In genomic region chr17:34656666-34657065, GRCm38 (mm10) we compare ENCODE assay signal across 18 mouse cellular contexts. TPM values are rescaled to one million over a fixed set of nuclear protein-coding genes. Genes with fewer than 3 reads are reported as not detected.
DNase-seq lines count a peak whose midpoint lies in the region; ATAC-seq and TF ChIP-seq lines count a peak whose summit lies in the region.
"Had no signal": no experiment of that assay in that cellular context is flagged by ENCODE, and none has a peak within 500 bp of the region (broad histone marks: within the 10 kb centered on the region; RNA-seq: fewer than 3 reads in every experiment).

No protein-coding gene starts in this region.

- H3K9ac ChIP-seq in embryonic facial prominence, embryonic 13.5 days = 0 out of 2 replicates have a peak overlapping the region, but pooled peaks have one; percentile 27
- no peak overlapping the region for H3K9ac ChIP-seq in midbrain, postnatal 0 days (replicated peaks; ENCODE audit: low read length, poor library complexity, severe bottlenecking)
- no peak overlapping the region for H3K9ac ChIP-seq in stomach, embryonic 15.5 days
- H3K9ac ChIP-seq: neural tube, embryonic 15.5 days had no signal

- H3K36me3 ChIP-seq in embryonic facial prominence, embryonic 13.5 days = peaks cover 35% of the 10 kb centered on the region
- H3K36me3 ChIP-seq in embryonic facial prominence, embryonic 10.5 days (replicated peaks) = peaks cover 40% of the 10 kb centered on the region
- peaks cover 41% of the 10 kb centered on the region for H3K36me3 ChIP-seq in midbrain, embryonic 10.5 days
- H3K36me3 ChIP-seq in midbrain, postnatal 0 days (ENCODE audit: insufficient read depth, low read length) = peaks cover 29% of the 10 kb centered on the region
- peaks cover 10% of the 10 kb centered on the region for H3K36me3 ChIP-seq in stomach, embryonic 15.5 days

- no peak overlapping the region for H3K4me2 ChIP-seq in embryonic facial prominence, embryonic 13.5 days
- no peak overlapping the region for H3K4me2 ChIP-seq in midbrain, postnatal 0 days (ENCODE audit: low read depth, low read length, poor library complexity, severe bottlenecking)
- H3K4me2 ChIP-seq in stomach, embryonic 15.5 days = no peak overlapping the region
- H3K4me2 ChIP-seq: neural tube, embryonic 15.5 days had no signal

- WGBS in embryonic facial prominence, embryonic 13.5 days = 50% methylated on average over 8 of the region's 8 CpGs
- 58% methylated on average over 8 of the region's 8 CpGs for WGBS in embryonic facial prominence, embryonic 10.5 days
- WGBS in midbrain, embryonic 10.5 days = 39% methylated on average over 8 of the region's 8 CpGs
- WGBS in midbrain, postnatal 0 days = 36% methylated on average over 8 of the region's 8 CpGs
- 46% methylated on average over 8 of the region's 8 CpGs for WGBS in stomach, embryonic 15.5 days

- no peak for ATAC-seq in embryonic facial prominence, embryonic 13.5 days (ENCODE audit: insufficient number of reproducible peaks, insufficient read depth, low FRiP score, low TSS enrichment, low read depth)
- ATAC-seq in midbrain, postnatal 0 days (ENCODE audit: low FRiP score) = no peak
- ATAC-seq in stomach, embryonic 15.5 days (ENCODE audit: insufficient read depth, low FRiP score, low read depth) = no peak

- peaks cover 22% of the 10 kb centered on the region for H3K4me1 ChIP-seq in embryonic facial prominence, embryonic 13.5 days
- H3K4me1 ChIP-seq in embryonic facial prominence, embryonic 10.5 days = peaks cover 44% of the 10 kb centered on the region
- H3K4me1 ChIP-seq in midbrain, embryonic 10.5 days = peaks cover 41% of the 10 kb centered on the region
- H3K4me1 ChIP-seq in midbrain, postnatal 0 days (ENCODE audit: insufficient read depth, low read length) = no peaks in the 10 kb centered on the region
- peaks cover 42% of the 10 kb centered on the region for H3K4me1 ChIP-seq in stomach, embryonic 15.5 days

- H3K9me3 ChIP-seq in embryonic facial prominence, embryonic 13.5 days = no peaks in the 10 kb centered on the region
- no peaks in the 10 kb centered on the region for H3K9me3 ChIP-seq in embryonic facial prominence, embryonic 10.5 days
- H3K9me3 ChIP-seq in midbrain, embryonic 10.5 days (replicated peaks) = no peaks in the 10 kb centered on the region
- H3K9me3 ChIP-seq in midbrain, postnatal 0 days (ENCODE audit: low read length) = no peaks in the 10 kb centered on the region
- H3K9me3 ChIP-seq in stomach, embryonic 15.5 days = no peaks in the 10 kb centered on the region
- H3K9me3 ChIP-seq: G1E; neural tube, embryonic 15.5 days had no signal

- no peak for TF ChIP-seq CTCF in midbrain, postnatal 0 days (IDR thresholded peaks at IDR 0.05)

- H3K27me3 ChIP-seq in embryonic facial prominence, embryonic 13.5 days = peaks cover 31% of the 10 kb centered on the region
- H3K27me3 ChIP-seq in embryonic facial prominence, embryonic 10.5 days (replicated peaks; ENCODE audit: low read depth, poor library complexity, severe bottlenecking) = peaks cover 31% of the 10 kb centered on the region
- H3K27me3 ChIP-seq in midbrain, embryonic 10.5 days (ENCODE audit: low read depth, poor library complexity, severe bottlenecking) = peaks cover 32% of the 10 kb centered on the region
- H3K27me3 ChIP-seq in midbrain, postnatal 0 days (ENCODE audit: insufficient read depth, low read length) = peaks cover 9% of the 10 kb centered on the region; the same call in 1 of the 2 replicates
- peaks cover 8% of the 10 kb centered on the region; the same call in 1 of the 2 replicates for H3K27me3 ChIP-seq in stomach, embryonic 15.5 days (replicated peaks)

- no peak for DNase-seq in embryonic facial prominence, embryonic 10.5 days (ENCODE audit: low spot score)
- DNase-seq in midbrain, embryonic 10.5 days (ENCODE audit: low spot score) = no peak
- no peak for DNase-seq in midbrain, postnatal 0 days (ENCODE audit: low spot score)
- DNase-seq in heart, postnatal 14 days = peak; percentile 62 to 65
- no peak for DNase-seq in adrenal gland, postnatal 14 days
- DNase-seq in embryo, embryonic 10.5 days (ENCODE audit: low spot score) = no peak
- DNase-seq: kidney, adult 18-20 months; right cerebral cortex, postnatal 14 days; thymus, postnatal 25 days had no signal

- H3K4me3 ChIP-seq in embryonic facial prominence, embryonic 13.5 days = no peak overlapping the region
- no peak overlapping the region for H3K4me3 ChIP-seq in embryonic facial prominence, embryonic 10.5 days
- no peak overlapping the region for H3K4me3 ChIP-seq in midbrain, embryonic 10.5 days
- H3K4me3 ChIP-seq in midbrain, postnatal 0 days (ENCODE audit: low read depth, low read length) = no peak overlapping the region
- no peak overlapping the region for H3K4me3 ChIP-seq in stomach, embryonic 15.5 days (replicated peaks)
- H3K4me3 ChIP-seq: neural tube, embryonic 15.5 days had no signal

- intact Hi-C loops in heart, postnatal 14 days (cut with DNase I) = no loop called here

- no peak overlapping the region for H3K27ac ChIP-seq in embryonic facial prominence, embryonic 13.5 days
- no peak overlapping the region for H3K27ac ChIP-seq in embryonic facial prominence, embryonic 10.5 days (replicated peaks)
- peak overlapping the region; percentile 57 for H3K27ac ChIP-seq in midbrain, embryonic 10.5 days (replicated peaks)
- H3K27ac ChIP-seq in midbrain, postnatal 0 days (ENCODE audit: low read depth, low read length) = no peak overlapping the region
- H3K27ac ChIP-seq in stomach, embryonic 15.5 days = peak overlapping the region; percentile 83; the same call in 1 of the 2 replicates
- H3K27ac ChIP-seq: macrophage had no signal

RNA-seq across cellular contexts. Expression of gene Atf6b, which starts 9.7 kb away (rescaled TPM):
- polyA plus RNA-seq in embryonic facial prominence, embryonic 13.5 days (2015; fragmentation: Nextera tagmentation; extraction: Ambion mirVana) = 97.8 and 106 TPM in 2 replicates
- 103 and 104 TPM in 2 replicates for polyA plus RNA-seq in embryonic facial prominence, embryonic 10.5 days (2016; fragmentation: Nextera tagmentation; extraction: Ambion mirVana)
- polyA plus RNA-seq in midbrain, embryonic 10.5 days (2016; fragmentation: Nextera tagmentation; extraction: Ambion mirVana) = 111 and 123 TPM in 2 replicates
- total RNA-seq in midbrain, postnatal 0 days (2014; rRNA removed) = 47.9 and 57.4 TPM in 2 replicates
- polyA plus RNA-seq in midbrain, postnatal 0 days (2015; fragmentation: Nextera tagmentation; extraction: Ambion mirVana) = 83.0 and 86.0 TPM in 2 replicates
- total RNA-seq in heart, postnatal 14 days (2021) = 10 to 100 TPM; 18.0 to 19.0 TPM
- 72.0 and 76.7 TPM in 2 replicates for polyA plus RNA-seq in stomach, embryonic 15.5 days (2015; fragmentation: Nextera tagmentation; extraction: Ambion mirVana)
- total RNA-seq in adrenal gland, postnatal 14 days (2021) = 43.5 and 52.1 TPM in 2 replicates

RNA-seq across cellular contexts. Expression of gene Fkbpl, which starts 12.1 kb away (rescaled TPM):
- polyA plus RNA-seq in embryonic facial prominence, embryonic 13.5 days (2015; fragmentation: Nextera tagmentation; extraction: Ambion mirVana) = 15.0 and 18.0 TPM in 2 replicates
- 16.6 and 17.3 TPM in 2 replicates for polyA plus RNA-seq in embryonic facial prominence, embryonic 10.5 days (2016; fragmentation: Nextera tagmentation; extraction: Ambion mirVana)
- polyA plus RNA-seq in midbrain, embryonic 10.5 days (2016; fragmentation: Nextera tagmentation; extraction: Ambion mirVana) = 16.8 and 18.9 TPM in 2 replicates
- 6.2 and 7.2 TPM in 2 replicates for total RNA-seq in midbrain, postnatal 0 days (2014; rRNA removed)
- 10.7 and 12.9 TPM in 2 replicates for polyA plus RNA-seq in midbrain, postnatal 0 days (2015; fragmentation: Nextera tagmentation; extraction: Ambion mirVana)
- total RNA-seq in heart, postnatal 14 days (2021) = 1 to 10 TPM; 8.2 to 8.3 TPM
- polyA plus RNA-seq in stomach, embryonic 15.5 days (2015; fragmentation: Nextera tagmentation; extraction: Ambion mirVana) = 14.0 and 14.5 TPM in 2 replicates
- 11.5 and 12.5 TPM in 2 replicates for total RNA-seq in adrenal gland, postnatal 14 days (2021)

RNA-seq across cellular contexts. Expression of gene Tnxb, which starts 13.7 kb away (rescaled TPM):
- polyA plus RNA-seq in embryonic facial prominence, embryonic 13.5 days (2015; fragmentation: Nextera tagmentation; extraction: Ambion mirVana) = 0.03 and 0.04 TPM in 2 replicates
- polyA plus RNA-seq in embryonic facial prominence, embryonic 10.5 days (2016; fragmentation: Nextera tagmentation; extraction: Ambion mirVana) = 0.03 TPM in 1 of 2 replicates, not detected in the other
- polyA plus RNA-seq in midbrain, embryonic 10.5 days (2016; fragmentation: Nextera tagmentation; extraction: Ambion mirVana) = not detected in 2 replicates
- 3.5 and 4.2 TPM in 2 replicates for total RNA-seq in midbrain, postnatal 0 days (2014; rRNA removed)
- polyA plus RNA-seq in midbrain, postnatal 0 days (2015; fragmentation: Nextera tagmentation; extraction: Ambion mirVana) = 0.26 and 0.30 TPM in 2 replicates
- 10 to 100 TPM; 48.6 to 56.7 TPM for total RNA-seq in heart, postnatal 14 days (2021)
- polyA plus RNA-seq in stomach, embryonic 15.5 days (2015; fragmentation: Nextera tagmentation; extraction: Ambion mirVana) = 0.97 and 1.4 TPM in 2 replicates
- total RNA-seq in adrenal gland, postnatal 14 days (2021) = 39.8 and 41.0 TPM in 2 replicates
- total RNA-seq: monocyte, adult 5-6 weeks had no signal
- polyA plus RNA-seq: G1E, macrophage had no signal

RNA-seq across cellular contexts. Expression of gene Prrt1, which starts 27.3 kb away (rescaled TPM):
- 0.55 and 0.78 TPM in 2 replicates for polyA plus RNA-seq in embryonic facial prominence, embryonic 13.5 days (2015; fragmentation: Nextera tagmentation; extraction: Ambion mirVana)
- 0.12 and 0.18 TPM in 2 replicates for polyA plus RNA-seq in embryonic facial prominence, embryonic 10.5 days (2016; fragmentation: Nextera tagmentation; extraction: Ambion mirVana)
- polyA plus RNA-seq in midbrain, embryonic 10.5 days (2016; fragmentation: Nextera tagmentation; extraction: Ambion mirVana) = 0.54 and 1.2 TPM in 2 replicates
- 9.1 and 15.1 TPM in 2 replicates for total RNA-seq in midbrain, postnatal 0 days (2014; rRNA removed)
- polyA plus RNA-seq in midbrain, postnatal 0 days (2015; fragmentation: Nextera tagmentation; extraction: Ambion mirVana) = 13.3 and 14.0 TPM in 2 replicates
- total RNA-seq in heart, postnatal 14 days (2021) = 1 to 10 TPM; 1.9 to 3.1 TPM
- 0.35 and 0.63 TPM in 2 replicates for polyA plus RNA-seq in stomach, embryonic 15.5 days (2015; fragmentation: Nextera tagmentation; extraction: Ambion mirVana)
- 8.7 and 12.4 TPM in 2 replicates for total RNA-seq in adrenal gland, postnatal 14 days (2021)
- total RNA-seq: G1E; hematopoietic stem cell, adult 5-6 weeks had no signal
- polyA plus RNA-seq: C2C12; G1E; liver, embryonic 16.5 days had no signal

RNA-seq across cellular contexts. Expression of gene Ppt2, which starts 28.4 kb away (rescaled TPM):
- polyA plus RNA-seq in embryonic facial prominence, embryonic 13.5 days (2015; fragmentation: Nextera tagmentation; extraction: Ambion mirVana) = 21.6 and 22.2 TPM in 2 replicates
- 18.6 and 19.5 TPM in 2 replicates for polyA plus RNA-seq in embryonic facial prominence, embryonic 10.5 days (2016; fragmentation: Nextera tagmentation; extraction: Ambion mirVana)
- 22.5 and 23.6 TPM in 2 replicates for polyA plus RNA-seq in midbrain, embryonic 10.5 days (2016; fragmentation: Nextera tagmentation; extraction: Ambion mirVana)
- total RNA-seq in midbrain, postnatal 0 days (2014; rRNA removed) = 21.1 and 31.0 TPM in 2 replicates
- 18.0 and 20.8 TPM in 2 replicates for polyA plus RNA-seq in midbrain, postnatal 0 days (2015; fragmentation: Nextera tagmentation; extraction: Ambion mirVana)
- 10 to 100 TPM; 42.6 to 43.2 TPM for total RNA-seq in heart, postnatal 14 days (2021)
- polyA plus RNA-seq in stomach, embryonic 15.5 days (2015; fragmentation: Nextera tagmentation; extraction: Ambion mirVana) = 23.7 and 26.2 TPM in 2 replicates
- total RNA-seq in adrenal gland, postnatal 14 days (2021) = 49.7 and 50.0 TPM in 2 replicates

Comparison
In these comparisons a context has a peak if more than half of its experiments do, and no peak if none do; other contexts are left out.
1. H3K27ac ChIP-seq: peak in midbrain, embryonic 10.5 days (single experiment) and stomach, embryonic 15.5 days (single experiment); none in embryonic facial prominence, embryonic 13.5 days (single experiment), embryonic facial prominence, embryonic 10.5 days (single experiment) and midbrain, postnatal 0 days (single experiment).
2. DNase-seq: peak in heart, postnatal 14 days (2 of 2); none in embryonic facial prominence, embryonic 10.5 days (single experiment), midbrain, embryonic 10.5 days (single experiment), midbrain, postnatal 0 days (single experiment), adrenal gland, postnatal 14 days (single experiment) and embryo, embryonic 10.5 days (single experiment).